Mouse (Mus musculus) intestine, embryonic 16.5 days (tissue): ENCODE results near the gene Kif2c. TPM values are rescaled to one million over a fixed set of nuclear protein-coding genes. Genes with fewer than 3 reads are reported as not detected.

Experiments
- ATAC-seq: fragments of 200-750 bp; cut with Nextera tagmentation; 2 replicates; pipeline ENCODE4 v1.8.0; 2017; ENCODE audit warnings: moderate TSS enrichment, moderate library complexity
- H3K27ac ChIP-seq: fragments of 300-500 bp; sonication (generic); 2 replicates; pipeline ENCODE4 v1.5.1; 2014; ENCODE audit warnings: mild to moderate bottlenecking, low read length
- H3K27me3 ChIP-seq: fragments of 300-500 bp; sonication (generic); replicated peaks from 2 replicates; pipeline ENCODE4 v1.6.1; 2014; ENCODE audit warnings: low read length, control low read depth, mixed read lengths; ENCODE audit not compliant: control insufficient read depth, insufficient read depth
- H3K36me3 ChIP-seq: fragments of 300-500 bp; sonication (generic); 2 replicates; pipeline ENCODE4 v1.6.1; 2014; ENCODE audit warnings: low read length, control low read depth; ENCODE audit not compliant: control insufficient read depth, insufficient read depth
- H3K4me1 ChIP-seq: fragments of 300-500 bp; sonication (generic); 2 replicates; pipeline ENCODE4 v1.6.1; 2014; ENCODE audit warnings: low read length, control low read depth, mixed read lengths; ENCODE audit not compliant: control insufficient read depth, insufficient read depth
- H3K4me2 ChIP-seq: fragments of 300-500 bp; sonication (generic); 2 replicates; pipeline ENCODE4 v1.6.1; 2014; ENCODE audit warnings: low read depth, low read length, control low read depth
- H3K4me3 ChIP-seq: fragments of 300-500 bp; sonication (generic); 2 replicates; pipeline ENCODE4 v1.5.1; 2014; ENCODE audit warnings: mild to moderate bottlenecking, low read length
- H3K9ac ChIP-seq: fragments of 300-500 bp; sonication (generic); 2 replicates; pipeline ENCODE4 v1.6.1; 2014; ENCODE audit warnings: low read depth, low read length
- H3K9me3 ChIP-seq: fragments of 300-500 bp; sonication (generic); 2 replicates; pipeline ENCODE4 v1.6.1; 2016; ENCODE audit warnings: low read length, control low read depth; ENCODE audit not compliant: control insufficient read depth
- WGBS: fragments of 180-500 bp; shearing (Covaris S2); extraction: QIAGEN DNeasy Blood & Tissue Kit; methylation state at CpG from one replicate; pipeline ENCODE4 v1.1.7; 2014; 5-methylcytosine and 5-hydroxymethylcytosine counted together
- microRNA-seq: library from miRNA; unstranded; fragments of <30 nt; microRNA quantifications from one replicate; pipeline ENCODE4, GENCODE M21; 2016
- polyA plus RNA-seq: library from polyadenylated mRNA; unstranded; fragments of >200 nt; fragmentation: Nextera tagmentation; extraction: Ambion mirVana; gene quantifications from 2 replicates; pipeline ENCODE4 v1.2.1, GENCODE M21; 2015

The Kif2c gene
- polyA plus RNA-seq, 1 experiment from 2014 or later, result 41.3 TPM

- Histone ChIP-seq H3K27me3 (no peaks in the 10 kb centered on the region), H3K27ac (no peak overlapping the region), H3K4me1 (peaks cover 3% of the 10 kb centered on the region; the same call in 1 of the 2 replicates), H3K9ac (no peak overlapping the region), H3K9me3 (no peaks in the 10 kb centered on the region), H3K36me3 (no peaks in the 10 kb centered on the region), H3K4me2 (no peak overlapping the region), H3K4me3 (no peak overlapping the region)
- no peak for ATAC-seq
- WGBS, result 95% methylated on average over 7 of the region's 7 CpGs
These were observed 64.5 kb downstream of the Kif2c start for GRCm38 (mm10) chr4:117117931-117118330.

DNA sequence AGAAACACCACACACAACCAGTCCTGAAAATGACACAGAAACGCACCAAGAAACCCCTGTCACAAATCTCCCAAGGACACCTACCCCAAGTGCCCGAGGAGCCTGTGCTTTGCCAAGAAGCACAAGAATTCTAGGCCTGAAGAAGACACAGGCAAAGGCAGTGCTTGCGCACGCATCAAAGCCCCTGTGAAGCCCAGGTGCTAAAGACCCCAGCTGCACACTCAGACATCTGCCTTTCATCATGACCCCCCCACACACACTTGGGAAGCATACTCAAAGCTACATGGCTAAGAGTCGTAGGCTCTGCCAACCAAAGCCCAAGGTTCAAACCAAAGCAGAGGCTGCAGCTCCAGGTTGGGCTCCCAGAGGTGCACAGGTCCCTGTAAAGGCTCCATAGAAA lies 66.8 kb downstream of the Kif2c start:
- H3K9ac ChIP-seq, result no peak overlapping the region
- WGBS, result 87% methylated on average over 5 of the region's 5 CpGs
- no peaks in the 10 kb centered on the region for H3K36me3 ChIP-seq
- no peak overlapping the region for H3K4me2 ChIP-seq
- no peaks in the 10 kb centered on the region for H3K4me1 ChIP-seq
- ATAC-seq, result no peak
- H3K9me3 ChIP-seq, result no peaks in the 10 kb centered on the region
- no peak overlapping the region for H3K27ac ChIP-seq
- H3K27me3 ChIP-seq, result no peaks in the 10 kb centered on the region
- no peak overlapping the region for H3K4me3 ChIP-seq

DNA sequence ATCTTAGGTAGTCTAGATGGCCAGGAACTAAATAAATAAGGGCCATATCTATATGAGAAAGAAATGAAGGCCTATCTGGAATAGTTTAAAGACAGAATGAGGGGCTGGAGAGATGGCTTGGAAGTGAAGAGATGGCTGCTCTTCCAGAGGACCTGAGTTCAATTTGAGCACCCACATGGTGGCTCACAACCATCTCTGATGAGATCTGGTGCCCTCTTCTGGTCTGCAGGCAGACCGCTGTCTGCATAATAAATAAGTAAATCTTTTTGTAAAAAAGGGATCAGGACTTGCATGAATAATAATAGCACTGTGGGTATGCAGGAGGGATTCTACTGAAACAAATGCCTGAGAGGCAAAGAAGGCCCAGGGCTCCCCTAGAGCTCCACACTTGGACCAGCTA lies 69.2 kb downstream of the Kif2c start:
- Histone ChIP-seq H3K36me3 (no peaks in the 10 kb centered on the region; the same call in 1 of the 2 replicates), H3K9me3 (no peaks in the 10 kb centered on the region), H3K4me3 (no peak overlapping the region), H3K27me3 (no peaks in the 10 kb centered on the region), H3K9ac (no peak overlapping the region), H3K4me2 (no peak overlapping the region), H3K4me1 (no peaks in the 10 kb centered on the region), H3K27ac (no peak overlapping the region)
- ATAC-seq, result no peak
- 90% methylated on average over 1 of the region's 1 CpGs for WGBS

GRCm38 (mm10) chr4:117110985-117111384 lies 71.5 kb downstream of the Kif2c start:
- no peak for ATAC-seq
- 89% methylated on average over 11 of the region's 11 CpGs for WGBS
- H3K4me3 ChIP-seq, result no peak overlapping the region
- H3K9me3 ChIP-seq, result no peaks in the 10 kb centered on the region
- H3K4me2 ChIP-seq, result no peak overlapping the region
- no peaks in the 10 kb centered on the region; the same call in 1 of the 2 replicates for H3K36me3 ChIP-seq
- no peak overlapping the region for H3K9ac ChIP-seq
- H3K4me1 ChIP-seq, result no peaks in the 10 kb centered on the region
- no peak overlapping the region for H3K27ac ChIP-seq
- no peaks in the 10 kb centered on the region for H3K27me3 ChIP-seq

DNA sequence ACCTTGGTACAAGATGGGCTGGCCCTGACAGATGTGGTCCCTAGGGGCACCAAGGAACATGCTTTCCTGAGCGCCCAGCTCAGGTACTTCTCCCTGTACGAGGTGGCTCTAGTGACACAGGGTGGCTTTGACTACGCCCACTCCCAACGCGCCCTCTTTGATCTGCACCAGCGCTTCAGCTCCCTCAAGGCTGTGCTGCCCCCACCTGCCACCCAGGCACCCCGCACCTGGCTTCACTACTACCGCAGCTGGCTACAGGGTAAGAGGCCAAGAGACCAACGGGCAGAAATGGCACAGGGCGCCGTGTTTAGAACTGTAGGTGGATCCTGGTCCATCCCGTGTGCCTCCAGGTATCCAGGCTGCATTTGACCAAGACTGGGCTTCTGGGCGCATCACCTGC lies 72.2 kb downstream of the Kif2c start:
- Histone ChIP-seq H3K9ac (no peak overlapping the region), H3K4me3 (no peak overlapping the region), H3K4me2 (no peak overlapping the region), H3K27me3 (no peaks in the 10 kb centered on the region), H3K36me3 (no peaks in the 10 kb centered on the region; the same call in 1 of the 2 replicates), H3K27ac (no peak overlapping the region), H3K4me1 (no peaks in the 10 kb centered on the region), H3K9me3 (no peaks in the 10 kb centered on the region)
- ATAC-seq, result no peak
- WGBS, result 91% methylated on average over 13 of the region's 13 CpGs

Small RNAs within 50 kb of the gene (microRNA-seq; reads per million reads assigned to microRNA genes)
- gene Gm22398, result not detected

Other genes starting within 250 kb of the Kif2c start
- 72.8 and 82.8 TPM in 2 replicates for gene Urod, start 188.2 kb downstream of the Kif2c start, polyA plus RNA-seq
- gene Hectd3, start 187.3 kb downstream of the Kif2c start, polyA plus RNA-seq, result 14.0 and 15.6 TPM in 2 replicates
- 26.8 and 31.4 TPM in 2 replicates for gene Eif2b3, start 163.2 kb downstream of the Kif2c start, polyA plus RNA-seq
- gene Ptch2, start 86.6 kb downstream of the Kif2c start, polyA plus RNA-seq, result 6.2 and 6.4 TPM in 2 replicates
- gene Btbd19, start 56.9 kb downstream of the Kif2c start, polyA plus RNA-seq, result 3.9 and 4.8 TPM in 2 replicates
- not detected in 2 replicates for gene Tctex1d4, start 55.8 kb downstream of the Kif2c start, polyA plus RNA-seq
- gene Plk3, start 48.7 kb downstream of the Kif2c start, polyA plus RNA-seq, result 2.5 and 4.1 TPM in 2 replicates
- 811 and 851 TPM in 2 replicates for gene Rps8, start 26.4 kb downstream of the Kif2c start, polyA plus RNA-seq
- gene Tmem53, start 69.3 kb upstream of the Kif2c start, polyA plus RNA-seq, result 11.2 and 11.8 TPM in 2 replicates
- 0.40 and 0.47 TPM in 2 replicates for gene Armh1, start 69.5 kb upstream of the Kif2c start, polyA plus RNA-seq